Mouse (Mus musculus) olfactory bulb, adult 2 months (tissue): ENCODE measurements around the gene Rtp4. TPM values are rescaled to one million over a fixed set of nuclear protein-coding genes. Genes with fewer than 3 reads are reported as not detected.

Source experiments
- H3K27ac ChIP-seq: fragments of 200-500 bp; 2 replicates; pipeline ENCODE4 v1.5.1; 2012; ENCODE audit warnings: low read depth, low read length; ENCODE audit not compliant: insufficient read depth
- H3K4me1 ChIP-seq: fragments of 200-500 bp; 2 replicates; pipeline ENCODE4 v1.6.1; 2012; ENCODE audit warnings: low read length; ENCODE audit not compliant: control insufficient read depth, insufficient read depth
- H3K4me3 ChIP-seq: fragments of 200-500 bp; 2 replicates; pipeline ENCODE4 v1.5.1; 2012; ENCODE audit warnings: mild to moderate bottlenecking, low read depth, low read length, moderate library complexity; ENCODE audit not compliant: insufficient read depth
- CTCF ChIP-seq: fragments of 200-500 bp; IDR thresholded peaks from 2 replicates; pipeline ENCODE4 v1.5.1; 2012; ENCODE audit warnings: low read depth, mild to moderate bottlenecking, low read length, moderate library complexity; ENCODE audit not compliant: insufficient read depth
- POLR2A ChIP-seq: fragments of 200-500 bp; IDR thresholded peaks from 2 replicates; pipeline ENCODE4 v1.6.1; 2012; ENCODE audit warnings: mild to moderate bottlenecking, low read depth, low read length, moderate library complexity; ENCODE audit not compliant: insufficient read depth
- WGBS: fragments of 180-500 bp; shearing (Covaris S2); methylation state at CpG from one replicate; pipeline ENCODE4 v1.1.7; 2018; 5-methylcytosine and 5-hydroxymethylcytosine counted together
- polyA plus RNA-seq: library from polyadenylated mRNA; stranded (reverse); fragments of >200 nt; gene quantifications from 2 replicates; pipeline ENCODE4 v1.2.4, GENCODE M21; 2012; ENCODE audit warnings: low replicate concordance; ENCODE audit not compliant: missing spikeins, insufficient read depth, insufficient read length

The Rtp4 gene
- polyA plus RNA-seq, 1 experiment, result not detected

- no peak for TF ChIP-seq POLR2A
- TF ChIP-seq CTCF, result no peak
- Histone ChIP-seq H3K27ac (no peak overlapping the region), H3K4me1 (peaks cover 2% of the 10 kb centered on the region; the same call in 1 of the 2 replicates), H3K4me3 (no peak overlapping the region)
- 22% methylated on average over 13 of the region's 13 CpGs for WGBS
Measured at GRCm38 (mm10) chr16:23659597-23660531, 139.8 kb downstream of the Rtp4 start.

Other genes with a start within 250 kb of the Rtp4 start
- gene Rtp1, start 91.2 kb upstream of the Rtp4 start, polyA plus RNA-seq, result not detected in 2 replicates
- gene Masp1, start 524 bp downstream of the Rtp4 start, polyA plus RNA-seq, result not detected in 2 replicates